Mouse (Mus musculus) lung, embryonic 16.5 days (tissue): ENCODE measurements around the gene Lsm14a. TPM values are rescaled to one million over a fixed set of nuclear protein-coding genes. Genes with fewer than 3 reads are reported as not detected.

Experiments
- polyA plus RNA-seq: library from polyadenylated mRNA; unstranded; fragments of >200 nt; fragmentation: Nextera tagmentation; extraction: Ambion mirVana; gene quantifications from 2 replicates; pipeline ENCODE4 v1.2.1, GENCODE M21; 2015

Lsm14a gene
- polyA plus RNA-seq, 1 experiment from 2014 or later: 88.7 TPM

Other genes with a start within 250 kb of the Lsm14a start
- 192 and 203 TPM in 2 replicates for gene Uba2, start 223.7 kb downstream of the Lsm14a start, polyA plus RNA-seq
- 56.2 and 57.2 TPM in 2 replicates for gene Pdcd2l, start 196.7 kb downstream of the Lsm14a start, polyA plus RNA-seq
- 252 and 256 TPM in 2 replicates for gene Gpi1, start 163.0 kb downstream of the Lsm14a start, polyA plus RNA-seq
- not detected in 2 replicates for gene Gm6096, start 142.3 kb downstream of the Lsm14a start, polyA plus RNA-seq
- 57.6 and 63.8 TPM in 2 replicates for gene 4931406P16Rik, start 79.8 kb downstream of the Lsm14a start, polyA plus RNA-seq